Mouse (Mus musculus) T-helper 2 cell (primary cell): Measurements from ENCODE around the gene Nckap5.

Source experiments
- in situ Hi-C: fragments of 300-600 bp; cut with MboI, MseI; formaldehyde crosslinking; loops from one replicate; pipeline ENCODE4 v1.15.1; 2025; ENCODE audit warnings: high pct_unique_total_duplicates

The Nckap5 gene

DNA sequence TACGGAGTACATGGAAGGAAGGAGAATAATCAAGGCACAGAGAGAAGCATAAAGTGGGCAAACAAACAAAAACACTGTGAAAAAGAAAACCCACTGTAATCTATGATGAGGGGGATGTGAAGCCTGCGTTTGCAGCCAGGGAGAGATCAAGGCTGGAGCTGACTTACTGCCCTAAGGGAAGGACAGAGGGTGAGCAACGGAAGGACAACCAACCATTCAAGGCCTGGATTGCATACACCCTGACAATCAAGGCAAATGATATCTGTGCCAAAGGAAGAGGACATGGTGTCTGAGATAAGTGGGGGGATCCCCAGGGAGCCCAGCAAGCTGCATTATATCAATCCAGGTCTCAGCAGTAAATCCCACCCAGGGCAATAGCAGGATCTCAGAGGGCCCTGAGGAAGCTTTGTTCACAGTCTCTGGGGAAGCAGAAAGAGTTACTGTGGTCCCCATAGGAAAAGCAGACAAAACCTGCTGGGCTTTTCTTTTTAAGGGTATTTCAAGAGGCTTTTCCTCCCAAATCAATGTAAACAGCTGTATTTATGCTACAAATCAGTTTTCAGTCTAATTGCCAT is 265.4 kb downstream of the Nckap5 start:
- in situ Hi-C loops: no loop called here

DNA sequence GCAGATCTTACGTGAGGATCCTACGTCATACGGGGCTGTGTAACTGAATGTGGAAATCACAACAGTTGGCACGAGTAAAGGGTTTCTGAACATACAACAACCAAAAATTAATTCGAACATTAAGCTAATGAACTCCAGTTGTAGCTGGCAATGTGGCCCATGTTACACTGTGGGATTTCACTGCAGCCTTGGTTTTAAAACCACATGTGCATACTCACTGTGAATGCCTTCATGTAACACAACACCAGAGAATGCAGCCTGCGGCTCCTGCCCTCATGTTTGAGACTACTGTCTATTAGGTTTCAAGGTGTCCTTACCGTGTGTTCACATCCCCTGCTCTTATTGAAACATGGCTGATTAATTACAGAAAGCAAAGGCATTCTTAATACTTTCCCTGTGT is 269.7 kb downstream of the Nckap5 start:
- in situ Hi-C loops: no loop called here

- in situ Hi-C loops: no loop called here
Observed at GRCm38 (mm10) chr1:126557791-126558294, 272.8 kb downstream of the Nckap5 start.

DNA sequence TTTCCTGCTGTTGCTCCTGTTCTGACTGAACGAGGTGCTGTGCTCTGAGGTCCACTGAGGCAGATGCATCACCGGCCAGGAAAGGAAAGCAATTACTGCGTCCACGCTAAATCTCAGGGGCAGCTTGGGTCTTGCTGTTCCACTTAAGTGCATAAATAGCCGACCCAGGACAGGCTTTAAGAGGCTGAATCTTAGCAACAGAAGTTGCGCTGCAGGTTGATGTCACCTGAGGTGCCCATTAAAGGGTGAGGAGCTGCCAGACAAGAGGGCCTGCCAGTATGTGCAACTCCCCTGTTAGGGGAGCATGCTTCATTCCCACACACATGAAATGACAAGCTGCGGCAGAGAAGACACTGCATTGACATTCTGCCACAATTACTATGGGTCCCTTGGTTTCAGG is 282.6 kb downstream of the Nckap5 start:
- in situ Hi-C loops: no loop called here

GRCm38 (mm10) chr1:126544471-126544870 is 286.1 kb downstream of the Nckap5 start:
- in situ Hi-C loops: no loop called here

DNA sequence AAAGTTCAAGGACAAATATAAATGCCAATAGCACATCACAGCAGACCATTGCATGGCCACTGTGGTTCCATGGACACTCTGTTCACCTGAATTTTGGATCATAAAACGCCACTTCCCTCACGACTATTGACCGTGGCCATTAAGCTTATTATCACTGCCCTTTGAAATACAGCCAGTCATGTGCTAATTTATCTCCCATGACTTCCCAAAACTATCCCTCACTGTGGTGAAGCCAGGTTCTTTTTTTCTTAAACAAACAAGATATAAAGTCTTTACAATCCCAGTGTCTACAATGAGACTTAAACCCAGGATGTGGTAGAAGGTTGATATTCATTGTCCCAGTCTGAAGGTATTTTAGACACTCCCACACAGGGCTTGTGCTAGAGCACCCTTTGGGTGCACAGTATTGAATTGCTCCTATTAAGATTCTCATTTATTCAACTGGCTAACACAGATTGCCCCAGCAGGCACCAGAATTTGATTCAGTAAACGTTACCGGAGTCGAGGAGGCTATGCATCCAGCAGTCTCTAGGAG is 293.3 kb downstream of the Nckap5 start:
- in situ Hi-C loops: no loop called here

GRCm38 (mm10) chr1:126535527-126535926 is 295.1 kb downstream of the Nckap5 start:
- in situ Hi-C loops: no loop called here

DNA sequence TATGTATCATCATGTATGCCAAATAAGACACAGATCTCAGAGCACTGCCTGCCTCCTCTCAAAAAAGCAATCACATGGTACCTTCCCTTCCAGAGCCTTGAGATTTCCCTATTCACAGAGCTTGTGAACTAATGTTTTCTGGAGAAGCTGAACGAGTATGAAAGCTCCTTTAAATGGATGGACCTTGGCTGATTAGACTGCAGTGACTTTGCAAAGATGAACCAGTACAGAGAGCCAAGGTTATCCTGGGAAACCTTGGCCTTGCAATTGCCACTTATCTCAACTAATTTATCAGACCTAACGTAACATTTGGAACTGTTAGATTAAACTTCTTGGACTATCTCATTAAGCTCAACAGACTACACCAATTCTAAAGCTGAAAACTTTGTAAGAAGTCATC is 296.6 kb downstream of the Nckap5 start:
- in situ Hi-C loops: no loop called here

GRCm38 (mm10) chr1:126528043-126528598 is 302.5 kb downstream of the Nckap5 start:
- in situ Hi-C loops: no loop called here

- in situ Hi-C loops: no loop called here
Observed at GRCm38 (mm10) chr1:126518067-126518466, 312.5 kb downstream of the Nckap5 start.

DNA sequence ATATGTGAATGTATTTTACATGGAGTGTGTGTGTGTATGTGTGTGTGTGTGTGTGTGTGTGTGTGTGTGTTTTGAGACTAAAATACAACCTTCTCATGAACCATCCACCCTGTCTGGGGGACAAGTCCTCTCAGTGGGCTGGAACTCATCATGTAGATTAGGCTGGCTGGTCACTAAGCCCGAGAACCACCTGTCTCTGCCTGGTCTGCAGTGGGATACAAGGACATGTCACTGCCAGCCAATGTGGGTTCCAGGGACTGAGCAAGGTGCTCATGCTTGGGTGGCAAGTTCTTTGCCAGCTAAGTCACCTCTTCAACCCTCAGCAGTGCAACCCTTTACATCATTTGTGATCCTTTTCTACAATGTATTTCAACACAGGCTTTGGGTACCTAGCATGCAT is 313.2 kb downstream of the Nckap5 start:
- in situ Hi-C loops: no loop called here

GRCm38 (mm10) chr1:126515054-126515756 is 315.4 kb downstream of the Nckap5 start:
- in situ Hi-C loops: no loop called here

DNA sequence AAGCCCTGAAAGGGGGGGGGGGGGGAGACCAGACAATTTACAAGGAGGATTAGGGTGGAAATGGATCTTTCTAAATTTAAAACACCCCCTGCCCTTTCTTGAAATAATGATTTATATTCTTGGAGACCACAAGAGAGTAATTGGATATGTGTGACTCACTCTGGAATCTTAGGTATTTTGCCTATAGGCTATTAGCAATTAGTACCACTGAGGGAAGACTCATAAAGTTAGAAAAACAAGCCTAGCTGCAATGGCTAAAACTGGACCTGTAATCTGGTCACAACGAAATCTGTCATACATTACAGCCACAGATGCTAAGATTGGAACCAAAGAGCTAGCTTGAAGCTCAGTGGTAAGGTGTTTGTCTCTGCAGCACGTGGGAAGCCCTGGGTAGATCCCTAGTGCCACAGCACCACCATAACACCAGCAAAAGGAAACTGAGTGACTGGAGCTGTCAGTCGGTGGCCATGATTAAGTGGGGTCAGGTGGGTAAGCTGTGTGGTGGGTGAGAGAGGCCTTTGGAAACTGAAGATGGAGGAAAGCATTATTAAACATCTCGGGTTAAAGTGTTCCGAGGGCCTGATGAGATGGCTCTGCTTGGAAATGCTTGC is 318.7 kb downstream of the Nckap5 start:
- in situ Hi-C loops: no loop called here

- in situ Hi-C loops: no loop called here
Observed at GRCm38 (mm10) chr1:126504717-126505116, 325.9 kb downstream of the Nckap5 start.

- in situ Hi-C loops: no loop called here
Observed at GRCm38 (mm10) chr1:126502741-126503140, 327.9 kb downstream of the Nckap5 start.

DNA sequence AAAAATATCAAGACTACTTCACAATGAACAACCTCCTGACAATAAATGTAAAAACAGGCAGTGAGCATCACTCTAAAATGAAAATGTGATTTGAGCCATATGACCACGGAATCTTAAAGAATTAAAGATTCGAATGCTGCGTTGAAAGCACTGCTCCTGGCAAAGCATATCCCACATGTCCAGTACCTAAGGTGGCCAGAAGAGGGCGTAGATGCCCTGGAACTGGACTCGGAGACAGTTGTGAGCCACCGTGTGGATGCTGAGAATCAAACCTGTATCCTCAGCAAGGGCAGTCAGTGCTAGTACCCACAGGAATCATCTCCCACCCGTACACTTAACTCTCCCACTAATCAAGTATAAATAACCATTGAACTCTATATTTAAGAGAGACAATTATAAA is 333.9 kb downstream of the Nckap5 start:
- in situ Hi-C loops: no loop called here

DNA sequence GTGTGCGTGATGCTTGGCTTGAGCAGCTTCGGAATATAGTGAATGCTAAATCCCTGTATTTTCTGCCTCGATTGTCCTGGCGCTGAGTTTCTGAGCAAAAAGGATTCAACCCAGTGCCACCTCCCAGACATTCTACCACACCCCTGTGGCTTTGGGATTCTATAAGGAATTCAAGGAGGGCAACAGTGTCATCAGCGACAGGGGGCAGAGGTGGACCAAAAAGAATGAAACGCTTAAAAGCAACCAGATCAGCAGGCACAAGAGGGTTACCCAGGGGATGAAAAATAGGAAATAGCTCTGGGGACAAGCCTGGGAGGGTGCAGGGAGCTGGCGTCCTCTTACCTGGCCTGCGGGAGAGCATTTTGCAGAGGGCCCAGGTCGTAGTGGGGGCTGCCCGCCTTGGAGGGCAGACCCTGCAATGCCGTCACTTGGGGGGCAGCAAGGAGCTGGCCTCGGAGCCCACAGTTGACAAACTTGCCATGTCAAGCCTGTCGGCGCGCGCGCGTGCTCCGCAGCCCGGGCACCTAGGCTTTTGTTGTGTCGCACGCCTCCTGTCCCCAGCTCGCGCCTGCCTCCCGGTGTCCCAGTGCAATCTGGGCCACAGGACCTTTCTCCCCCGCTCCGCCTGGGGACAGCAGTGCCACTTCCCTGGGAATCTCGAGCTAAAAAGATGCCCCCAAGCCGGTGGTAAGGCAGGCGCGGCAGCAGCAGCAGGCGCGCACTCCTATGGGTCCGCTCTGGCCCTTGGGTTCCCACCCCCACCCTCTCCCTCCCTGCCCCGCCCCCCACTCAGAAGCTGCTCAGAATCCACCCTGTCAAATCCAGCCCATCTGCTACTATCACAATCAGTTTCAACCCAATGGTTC is 338.2 kb downstream of the Nckap5 start:
- in situ Hi-C loops: no loop called here

GRCm38 (mm10) chr1:126491412-126491811 is 339.2 kb downstream of the Nckap5 start:
- in situ Hi-C loops: no loop called here

- in situ Hi-C loops: no loop called here
Observed at GRCm38 (mm10) chr1:126490256-126490655, 340.3 kb downstream of the Nckap5 start.

DNA sequence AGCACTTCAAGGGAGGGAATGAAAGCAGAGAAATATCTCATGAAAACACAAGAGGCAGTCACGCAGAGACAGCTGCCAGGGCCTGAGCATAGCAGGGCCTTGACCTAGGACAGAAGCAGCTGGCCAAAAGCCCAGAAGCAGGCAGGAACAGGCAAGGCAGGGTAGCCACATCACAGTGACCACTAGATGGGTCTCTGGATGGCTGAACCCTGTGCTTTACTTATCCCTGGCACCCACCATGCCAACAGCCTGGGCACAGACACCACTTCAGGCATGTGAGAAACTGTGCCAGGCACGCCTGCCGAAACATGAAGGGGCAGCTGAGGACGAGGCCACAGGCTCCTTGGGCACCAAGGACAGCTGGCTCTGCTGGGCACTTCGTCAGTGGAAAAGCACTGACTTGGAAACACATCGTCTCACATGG is 345.9 kb downstream of the Nckap5 start:
- in situ Hi-C loops: no loop called here

GRCm38 (mm10) chr1:126483665-126484064 is 346.9 kb downstream of the Nckap5 start:
- in situ Hi-C loops: no loop called here
